Mouse (Mus musculus) heart, postnatal 0 days (tissue): ENCODE results near the gene Mtus2. TPM values are rescaled to one million over a fixed set of nuclear protein-coding genes. Genes with fewer than 3 reads are reported as not detected.

Experiments
- ATAC-seq: fragments of 200-750 bp; cut with Nextera tagmentation; 2 replicates; pipeline ENCODE4 v1.8.0; 2017; ENCODE audit warnings: low read depth, moderate number of reproducible peaks, moderate library complexity; ENCODE audit not compliant: insufficient read depth
- DNase-seq: peaks from one replicate; pipeline ENCODE4 v3.0.0-alpha.2; 2016; ENCODE audit warnings: low spot score
- H3K27ac ChIP-seq: fragments of 300-500 bp; sonication (generic); 2 replicates; pipeline ENCODE4 v1.5.1; 2014; ENCODE audit warnings: low read depth, mild to moderate bottlenecking
- H3K27me3 ChIP-seq: fragments of 300-500 bp; sonication (generic); 2 replicates; pipeline ENCODE4 v1.6.1; 2014; ENCODE audit warnings: low read length, mixed read lengths; ENCODE audit not compliant: control insufficient read depth, insufficient read depth
- H3K36me3 ChIP-seq: fragments of 300-500 bp; sonication (generic); replicated peaks from 2 replicates; pipeline ENCODE4 v1.6.1; 2014; ENCODE audit warnings: low read length, mixed read lengths; ENCODE audit not compliant: control insufficient read depth, insufficient read depth
- H3K4me1 ChIP-seq: fragments of 300-500 bp; sonication (generic); 2 replicates; pipeline ENCODE4 v1.6.1; 2014; ENCODE audit warnings: antibody characterized with exemption; ENCODE audit not compliant: control insufficient read depth, insufficient read depth
- H3K4me2 ChIP-seq: fragments of 300-500 bp; sonication (generic); 2 replicates; pipeline ENCODE4 v1.6.1; 2014; ENCODE audit warnings: low read depth, mild to moderate bottlenecking, low read length, moderate library complexity
- H3K4me3 ChIP-seq: fragments of 300-500 bp; sonication (generic); 2 replicates; pipeline ENCODE4 v1.5.1; 2014; ENCODE audit warnings: low read depth, low read length
- H3K9ac ChIP-seq: fragments of 300-500 bp; sonication (generic); replicated peaks from 2 replicates; pipeline ENCODE4 v1.6.1; 2014; ENCODE audit warnings: low read depth, low read length, mixed read lengths
- H3K9me3 ChIP-seq: fragments of 300-500 bp; sonication (generic); replicated peaks from 2 replicates; pipeline ENCODE4 v1.6.1; 2016; ENCODE audit warnings: low read length; ENCODE audit not compliant: control insufficient read depth
- CTCF ChIP-seq: IDR thresholded peaks from 2 replicates; pipeline ENCODE4 v1.5.1; 2016; ENCODE audit warnings: antibody characterized with exemption, control low read depth, low read depth
- EP300 ChIP-seq: IDR thresholded peaks from 2 replicates; pipeline ENCODE4 v1.6.1; 2016; ENCODE audit warnings: antibody characterized with exemption, low read depth
- WGBS: fragments of 180-500 bp; shearing (Covaris S2); extraction: QIAGEN DNeasy Blood & Tissue Kit; methylation state at CpG from one replicate; pipeline ENCODE4 v1.1.7; 2014; 5-methylcytosine and 5-hydroxymethylcytosine counted together
- polyA plus RNA-seq: library from polyadenylated mRNA; unstranded; fragments of >200 nt; fragmentation: Nextera tagmentation; extraction: Ambion mirVana; gene quantifications from 2 replicates; pipeline ENCODE4 v1.2.1, GENCODE M21; 2015
- total RNA-seq: library from RNA; depleted of rRNA; stranded (reverse); fragments of >200 nt; gene quantifications from 2 replicates; pipeline ENCODE4 v1.2.3, GENCODE M21; 2014; ENCODE audit warnings: low replicate concordance

The Mtus2 gene
- total and polyA plus RNA-seq, 2 experiments from 2014 or later = 59.9 to 165 TPM

DNA sequence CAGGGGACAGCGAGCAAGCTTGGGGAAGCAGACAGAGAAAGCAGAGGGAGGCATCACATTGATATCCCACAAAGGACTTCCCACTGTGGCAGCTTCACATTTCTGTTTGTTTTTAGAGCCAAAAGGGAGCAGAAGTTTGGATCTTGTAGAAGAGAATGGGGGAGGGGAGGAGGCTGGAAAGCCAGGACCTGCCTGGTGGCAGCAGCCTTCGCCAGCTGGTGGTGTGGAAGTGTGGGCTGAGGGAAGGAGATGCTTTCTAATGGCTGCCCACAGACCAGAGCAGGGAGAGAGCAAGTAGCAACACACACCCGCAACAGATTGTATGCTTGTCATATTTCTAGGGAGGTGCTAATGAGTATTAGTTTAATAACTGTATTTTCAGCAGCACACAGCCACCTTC, 106.6 kb downstream of the Mtus2 start:
- no peak for DNase-seq
- H3K9me3 ChIP-seq = 0 out of 2 replicates have a peak, but pooled peaks cover 4% of the 10 kb centered on the region
- no peak for ATAC-seq
- H3K27ac ChIP-seq = no peak overlapping the region
- H3K4me1 ChIP-seq = no peaks in the 10 kb centered on the region
- H3K27me3 ChIP-seq = no peaks in the 10 kb centered on the region
- no peaks in the 10 kb centered on the region for H3K36me3 ChIP-seq
- no peak for TF ChIP-seq CTCF
- no peak overlapping the region for H3K4me3 ChIP-seq
- H3K9ac ChIP-seq = no peak overlapping the region
- 58% methylated on average over 3 of the region's 3 CpGs for WGBS
- no peak overlapping the region for H3K4me2 ChIP-seq

DNA sequence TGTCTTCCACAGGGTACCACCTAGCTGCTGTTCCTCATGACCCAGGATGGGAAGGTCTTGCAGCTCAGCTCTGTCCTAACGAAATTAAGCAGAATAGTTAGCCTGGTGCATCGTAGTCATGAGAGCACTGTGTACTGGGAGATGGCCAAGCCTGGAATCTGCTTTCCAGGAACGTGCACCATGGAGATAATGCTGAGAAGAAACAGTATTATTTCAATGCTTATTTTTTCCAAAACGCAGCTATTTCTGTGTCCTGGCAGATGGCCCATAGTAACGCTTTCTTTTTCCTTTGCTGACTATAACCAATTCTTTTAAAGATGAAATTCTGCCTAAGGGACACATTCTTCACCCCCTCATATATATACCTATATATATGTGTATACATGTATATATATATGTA, 108.1 kb downstream of the Mtus2 start:
- WGBS = 61% methylated on average over 5 of the region's 5 CpGs
- no peak overlapping the region for H3K4me2 ChIP-seq
- no peaks in the 10 kb centered on the region for H3K4me1 ChIP-seq
- H3K27me3 ChIP-seq = no peaks in the 10 kb centered on the region
- TF ChIP-seq EP300 = no peak
- TF ChIP-seq CTCF = no peak
- H3K36me3 ChIP-seq = no peaks in the 10 kb centered on the region
- H3K9me3 ChIP-seq = no peaks in the 10 kb centered on the region
- H3K9ac ChIP-seq = no peak overlapping the region
- H3K4me3 ChIP-seq = no peak overlapping the region
- no peak overlapping the region for H3K27ac ChIP-seq
- ATAC-seq (no peak), DNase-seq (no peak)

DNA sequence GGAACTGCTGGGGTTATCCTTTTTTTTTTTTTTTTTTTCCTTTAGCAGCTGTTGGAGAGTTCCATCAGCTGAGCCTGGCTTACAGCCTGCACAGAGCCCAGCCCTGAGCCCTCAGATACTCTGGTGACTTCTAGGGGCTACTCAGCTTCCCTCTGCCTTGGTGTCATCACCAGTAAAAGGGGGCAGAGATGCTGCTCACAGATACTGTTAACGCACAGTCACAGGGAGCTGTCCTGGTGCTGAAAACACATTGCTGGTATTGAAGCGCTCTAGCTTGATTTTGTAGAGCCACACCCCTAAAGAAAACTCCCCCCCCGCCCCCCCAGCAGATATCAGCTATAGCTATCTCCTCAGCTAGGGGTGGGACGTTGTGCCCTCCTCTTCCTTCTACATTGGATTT, 112.8 kb downstream of the Mtus2 start:
- no peak overlapping the region for H3K9ac ChIP-seq
- no peak overlapping the region for H3K4me3 ChIP-seq
- no peak overlapping the region for H3K27ac ChIP-seq
- H3K9me3 ChIP-seq = no peaks in the 10 kb centered on the region
- no peak for ATAC-seq
- H3K36me3 ChIP-seq = no peaks in the 10 kb centered on the region
- DNase-seq = no peak
- no peak for TF ChIP-seq EP300
- TF ChIP-seq CTCF = no peak
- 8% methylated on average over 4 of the region's 4 CpGs for WGBS
- no peaks in the 10 kb centered on the region for H3K27me3 ChIP-seq
- no peaks in the 10 kb centered on the region for H3K4me1 ChIP-seq
- no peak overlapping the region for H3K4me2 ChIP-seq

DNA sequence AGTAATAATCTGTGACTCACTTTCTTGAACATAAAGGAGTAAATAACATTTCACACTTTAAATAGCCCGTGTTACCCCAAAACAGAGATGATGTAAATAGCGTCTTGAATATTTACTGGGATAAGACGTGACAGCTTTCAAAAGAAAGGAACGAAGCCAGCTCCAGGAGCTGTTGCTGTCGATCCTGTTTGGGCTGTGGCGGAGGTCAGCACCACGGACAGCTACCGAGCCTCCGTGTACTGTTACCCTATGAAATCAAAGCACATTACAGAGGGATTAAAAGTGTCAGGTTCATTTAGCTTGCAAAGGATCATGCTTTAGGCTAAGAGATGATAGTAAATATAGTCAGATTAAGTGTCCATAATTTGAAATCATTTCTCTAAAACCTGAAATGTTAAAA, 114.7 kb downstream of the Mtus2 start:
- no peak for TF ChIP-seq EP300
- H3K36me3 ChIP-seq = no peaks in the 10 kb centered on the region

DNA sequence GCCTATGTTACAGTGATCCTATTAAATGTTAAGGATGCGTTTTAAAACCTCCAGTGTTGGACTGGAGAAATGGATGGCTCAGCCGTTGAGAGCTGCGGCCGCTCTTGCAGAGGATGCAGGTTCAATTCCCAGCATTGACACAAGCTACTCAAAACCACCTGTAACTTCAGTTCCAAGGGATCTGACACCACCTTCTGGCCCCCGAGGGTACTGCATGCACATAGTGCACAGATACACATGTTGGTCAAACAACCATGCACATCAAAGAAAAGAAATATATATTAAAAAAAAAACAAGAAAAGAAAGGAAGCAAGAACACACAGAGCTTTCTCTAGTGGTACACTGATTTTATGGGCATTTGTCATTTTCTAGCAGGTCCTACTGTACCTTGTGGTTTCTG, 116.3 kb downstream of the Mtus2 start:
- 85% methylated on average over 5 of the region's 5 CpGs for WGBS
- no peaks in the 10 kb centered on the region for H3K27me3 ChIP-seq
- no peaks in the 10 kb centered on the region for H3K36me3 ChIP-seq
- no peak overlapping the region for H3K27ac ChIP-seq
- DNase-seq (no peak), ATAC-seq (no peak)
- no peak overlapping the region for H3K4me2 ChIP-seq
- H3K9ac ChIP-seq = no peak overlapping the region
- H3K4me1 ChIP-seq = no peaks in the 10 kb centered on the region
- no peak overlapping the region for H3K4me3 ChIP-seq
- H3K9me3 ChIP-seq = no peaks in the 10 kb centered on the region
- TF ChIP-seq EP300 = no peak
- TF ChIP-seq CTCF = 0 out of 2 replicates have a peak, but pooled peaks have one; percentile 2

More for the DNA sequence above, 114.7 kb downstream of the Mtus2 start:
- DNase-seq (peak; percentile 16), ATAC-seq (no peak)
- H3K9me3 ChIP-seq = no peaks in the 10 kb centered on the region
- no peak overlapping the region for H3K4me3 ChIP-seq
- H3K9ac ChIP-seq = no peak overlapping the region
- H3K27ac ChIP-seq = no peak overlapping the region
- no peaks in the 10 kb centered on the region for H3K4me1 ChIP-seq
- H3K27me3 ChIP-seq = no peaks in the 10 kb centered on the region
- no peak overlapping the region for H3K4me2 ChIP-seq
- 9% methylated on average over 9 of the region's 9 CpGs for WGBS

DNA sequence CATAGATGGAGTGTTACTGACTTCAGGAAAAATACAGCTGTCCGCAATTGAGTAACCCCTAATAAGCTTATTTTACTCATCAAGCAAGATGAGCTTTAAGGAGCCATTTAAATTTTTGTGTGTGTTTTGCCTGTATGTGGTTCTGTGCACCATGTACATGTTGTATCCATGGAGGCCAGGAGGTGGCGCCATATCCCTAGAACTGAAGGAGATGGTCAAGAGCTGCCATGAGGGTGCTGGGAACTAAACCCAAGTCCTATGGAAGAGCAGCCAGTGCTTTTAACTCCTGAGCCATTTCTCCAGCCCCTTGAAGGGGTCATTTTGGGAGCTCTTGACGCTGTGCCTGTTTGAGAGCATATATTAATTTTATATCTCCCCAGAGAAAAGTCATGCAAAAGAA, 122.6 kb downstream of the Mtus2 start:
- no peak for ATAC-seq
- TF ChIP-seq CTCF = no peak
- no peak for TF ChIP-seq EP300

More for the DNA sequence above, 122.6 kb downstream of the Mtus2 start:
- Histone ChIP-seq H3K4me3 (no peak overlapping the region), H3K4me1 (no peaks in the 10 kb centered on the region), H3K27me3 (no peaks in the 10 kb centered on the region), H3K4me2 (no peak overlapping the region), H3K9ac (no peak overlapping the region), H3K9me3 (peaks cover 9% of the 10 kb centered on the region; the same call in 1 of the 2 replicates), H3K27ac (no peak overlapping the region), H3K36me3 (no peaks in the 10 kb centered on the region)
- no peak for DNase-seq
- WGBS = 69% methylated on average over 3 of the region's 3 CpGs
